Mouse (Mus musculus) heart, embryonic 10.5 days (tissue): ENCODE measurements around the gene Cobll1. TPM values are rescaled to one million over a fixed set of nuclear protein-coding genes. Genes with fewer than 3 reads are reported as not detected.

ENCODE experiments used
- DNase-seq: peaks from one replicate; pipeline ENCODE4 v3.0.0-alpha.2; 2017; ENCODE audit warnings: low spot score
- H3K27ac ChIP-seq: fragments of 300-500 bp; sonication (generic); 2 replicates; pipeline ENCODE4 v1.5.1; 2016; ENCODE audit warnings: mild to moderate bottlenecking
- H3K27me3 ChIP-seq: fragments of 300-500 bp; sonication (generic); 2 replicates; pipeline ENCODE4 v1.6.1; 2016; ENCODE audit warnings: mild to moderate bottlenecking; ENCODE audit not compliant: poor library complexity, insufficient read depth, severe bottlenecking
- H3K36me3 ChIP-seq: fragments of 300-500 bp; sonication (generic); 2 replicates; pipeline ENCODE4 v1.6.1; 2016; ENCODE audit warnings: mild to moderate bottlenecking, moderate library complexity
- H3K4me1 ChIP-seq: fragments of 300-500 bp; sonication (generic); 2 replicates; pipeline ENCODE4 v1.6.1; 2016; ENCODE audit warnings: mild to moderate bottlenecking
- H3K4me3 ChIP-seq: fragments of 300-500 bp; sonication (generic); 2 replicates; pipeline ENCODE4 v1.5.1; 2016; ENCODE audit warnings: mild to moderate bottlenecking, moderate library complexity
- H3K9me3 ChIP-seq: fragments of 300-500 bp; sonication (generic); 2 replicates; pipeline ENCODE4 v1.6.1; 2016; ENCODE audit warnings: mild to moderate bottlenecking, moderate library complexity
- WGBS: fragments of 180-500 bp; shearing (Covaris S2); methylation state at CpG from one replicate; pipeline ENCODE4 v1.1.7; 2016; 5-methylcytosine and 5-hydroxymethylcytosine counted together
- polyA plus RNA-seq: library from polyadenylated mRNA; unstranded; fragments of >200 nt; fragmentation: Nextera tagmentation; extraction: Ambion mirVana; gene quantifications from 2 replicates; pipeline ENCODE4 v1.2.1, GENCODE M21; 2016

Gene Cobll1
- polyA plus RNA-seq, 1 experiment from 2014 or later = 9.8 TPM

DNA sequence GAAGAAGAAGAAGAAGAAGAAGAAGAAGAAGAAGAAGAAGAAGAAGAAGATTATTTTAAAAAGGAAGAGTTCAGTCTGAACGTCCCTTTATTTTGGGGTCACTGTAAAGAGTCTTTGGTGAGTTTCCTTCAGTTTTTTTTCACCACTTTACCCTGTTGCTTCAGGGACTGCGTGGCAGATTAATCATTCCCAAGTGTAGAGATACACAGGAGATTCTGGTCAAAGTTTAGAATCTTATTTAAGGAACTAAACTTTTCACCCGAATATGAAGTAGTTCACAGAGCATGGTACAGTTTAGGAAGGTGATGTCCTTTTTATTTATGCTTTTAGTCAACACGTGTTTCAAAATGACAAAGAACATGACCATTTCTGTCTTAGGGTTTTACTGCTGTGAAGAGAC lies 21.2 kb upstream of the Cobll1 start:
- Histone ChIP-seq H3K4me3 (no peak overlapping the region), H3K27ac (no peak overlapping the region), H3K36me3 (no peaks in the 10 kb centered on the region), H3K4me1 (0 out of 2 replicates have a peak, but pooled peaks cover 4% of the 10 kb centered on the region), H3K27me3 (no peaks in the 10 kb centered on the region), H3K9me3 (no peaks in the 10 kb centered on the region)
- DNase-seq = no peak
- 84% methylated on average over 4 of the region's 4 CpGs for WGBS

DNA sequence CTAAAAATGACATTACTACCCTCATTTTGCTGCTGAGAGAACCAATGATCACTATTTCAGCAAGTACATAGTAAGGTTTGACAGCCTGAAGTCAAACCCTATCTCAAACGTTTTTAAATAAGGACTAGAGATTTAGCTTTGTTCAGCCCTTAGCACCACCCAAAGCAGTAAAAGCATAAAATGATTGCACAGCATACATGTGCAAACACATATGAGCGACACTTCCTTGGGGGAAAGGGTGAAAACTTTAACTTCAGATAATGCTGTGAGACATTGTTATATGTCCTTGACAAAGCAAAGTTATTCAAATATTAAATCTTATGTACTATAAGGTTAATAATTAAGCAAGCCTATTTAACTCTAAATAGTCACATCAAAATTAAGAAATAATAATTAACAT lies 18.2 kb upstream of the Cobll1 start:
- H3K36me3 ChIP-seq = no peaks in the 10 kb centered on the region
- no peak overlapping the region for H3K4me3 ChIP-seq
- no peaks in the 10 kb centered on the region for H3K4me1 ChIP-seq
- H3K9me3 ChIP-seq = no peaks in the 10 kb centered on the region
- DNase-seq = no peak
- 55% methylated on average over 2 of the region's 2 CpGs for WGBS
- H3K27me3 ChIP-seq = no peaks in the 10 kb centered on the region
- no peak overlapping the region for H3K27ac ChIP-seq

DNA sequence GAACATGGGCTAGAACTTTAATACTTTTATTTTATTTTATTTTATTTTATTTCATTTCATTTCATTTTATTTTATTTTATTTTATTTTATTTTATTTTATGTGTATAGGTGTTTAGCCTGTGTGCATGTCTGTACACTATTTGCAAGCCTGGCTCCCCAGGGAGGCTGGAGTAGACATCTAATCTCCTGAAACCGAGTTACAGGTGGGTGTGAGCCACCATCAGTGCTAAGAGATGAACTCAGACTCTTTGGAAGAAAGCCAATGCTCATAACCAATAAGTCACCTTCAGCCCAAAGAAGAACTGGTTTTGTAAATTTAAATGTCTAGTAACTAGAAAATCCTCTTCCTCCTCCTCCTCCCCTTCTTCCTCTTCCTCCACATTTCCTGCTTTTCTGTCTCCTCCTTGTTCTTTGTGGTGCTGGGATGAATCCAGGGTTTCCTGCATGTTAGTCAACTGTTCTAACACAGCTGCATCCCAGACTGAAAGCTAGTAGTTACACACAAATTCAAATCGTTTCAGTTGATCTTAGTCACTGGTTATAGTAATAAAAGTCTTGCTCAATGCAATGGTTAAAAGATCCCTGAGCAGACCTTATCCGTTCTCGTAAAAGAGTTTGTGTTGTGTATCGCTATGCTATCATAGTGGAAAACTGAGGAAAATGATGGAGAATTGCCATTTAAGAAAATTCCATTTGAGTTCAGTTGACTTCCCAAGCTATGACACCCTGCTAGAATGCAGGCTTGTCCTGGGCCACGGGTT lies 17.5 kb upstream of the Cobll1 start:
- no peak for DNase-seq

GRCm38 (mm10) chr2:65250589-65251104 lies 11.4 kb upstream of the Cobll1 start:
- WGBS = 14% methylated on average over 5 of the region's 5 CpGs
- peak; percentile 76 for DNase-seq
- Histone ChIP-seq H3K27ac (no peak overlapping the region), H3K36me3 (no peaks in the 10 kb centered on the region), H3K4me3 (no peak overlapping the region), H3K27me3 (no peaks in the 10 kb centered on the region), H3K4me1 (peaks cover 13% of the 10 kb centered on the region), H3K9me3 (no peaks in the 10 kb centered on the region)

More for the DNA sequence above, 17.5 kb upstream of the Cobll1 start:
- no peaks in the 10 kb centered on the region for H3K4me1 ChIP-seq
- H3K4me3 ChIP-seq = no peak overlapping the region
- H3K27ac ChIP-seq = no peak overlapping the region
- 74% methylated on average over 6 of the region's 6 CpGs for WGBS
- H3K27me3 ChIP-seq = no peaks in the 10 kb centered on the region
- H3K36me3 ChIP-seq = no peaks in the 10 kb centered on the region
- no peaks in the 10 kb centered on the region for H3K9me3 ChIP-seq

DNA sequence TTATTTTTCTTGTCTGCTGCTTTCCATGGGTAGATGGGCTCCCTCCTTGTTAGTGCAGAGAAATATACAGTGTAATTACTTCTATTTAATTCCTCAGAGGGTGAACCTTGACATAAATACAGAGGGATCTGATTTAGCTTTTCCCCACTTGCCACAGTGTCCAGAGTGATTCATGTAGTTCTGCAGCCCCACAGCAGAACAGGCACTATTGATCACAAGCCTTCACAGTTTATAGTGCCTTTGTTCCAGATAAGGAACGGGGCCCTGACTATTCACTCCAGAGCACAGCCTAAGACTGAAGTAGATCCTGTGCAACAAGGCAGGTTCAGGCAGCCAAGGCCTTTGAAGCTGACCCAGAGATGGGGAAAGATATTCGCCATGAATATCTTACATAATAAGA lies 10.4 kb upstream of the Cobll1 start:
- WGBS = 30% methylated on average over 2 of the region's 2 CpGs
- peaks cover 13% of the 10 kb centered on the region for H3K4me1 ChIP-seq
- H3K27ac ChIP-seq = 0 out of 2 replicates have a peak overlapping the region, but pooled peaks have one; percentile 22
- no peaks in the 10 kb centered on the region for H3K36me3 ChIP-seq
- no peak for DNase-seq
- H3K27me3 ChIP-seq = no peaks in the 10 kb centered on the region
- no peaks in the 10 kb centered on the region for H3K9me3 ChIP-seq
- no peak overlapping the region for H3K4me3 ChIP-seq

DNA sequence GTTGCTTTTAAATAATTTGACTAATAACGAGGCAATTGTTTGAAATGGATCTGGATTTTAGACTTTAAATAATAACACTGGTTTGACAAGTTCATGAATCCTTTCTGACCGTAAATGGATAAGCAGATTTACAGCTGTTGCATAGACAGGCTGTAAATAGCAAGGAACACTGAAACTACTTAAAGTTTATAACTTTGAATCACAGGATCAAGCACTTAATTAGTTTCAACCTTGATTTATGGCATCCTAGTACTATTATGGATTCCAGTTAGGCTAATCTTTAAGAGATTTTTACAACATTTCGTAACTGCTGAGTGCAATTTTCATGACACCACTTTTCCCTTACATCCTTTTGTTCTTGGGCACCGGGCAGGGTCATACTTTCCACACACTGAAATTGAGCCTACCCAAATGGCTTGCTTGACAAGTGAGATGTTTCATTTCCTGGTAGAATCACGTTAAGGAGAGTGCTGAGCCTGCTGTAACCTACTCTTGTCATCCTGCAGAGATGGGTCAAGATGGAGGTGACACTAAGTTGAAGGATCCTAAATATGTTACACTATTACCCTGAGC lies 1.1 kb upstream of the Cobll1 start:
- H3K4me1 ChIP-seq = peaks cover 20% of the 10 kb centered on the region; the same call in 1 of the 2 replicates
- H3K36me3 ChIP-seq = no peaks in the 10 kb centered on the region
- DNase-seq = no peak
- H3K27ac ChIP-seq = no peak overlapping the region
- H3K27me3 ChIP-seq = no peaks in the 10 kb centered on the region
- WGBS = 65% methylated on average over 5 of the region's 5 CpGs
- H3K9me3 ChIP-seq = no peaks in the 10 kb centered on the region
- H3K4me3 ChIP-seq = no peak overlapping the region

DNA sequence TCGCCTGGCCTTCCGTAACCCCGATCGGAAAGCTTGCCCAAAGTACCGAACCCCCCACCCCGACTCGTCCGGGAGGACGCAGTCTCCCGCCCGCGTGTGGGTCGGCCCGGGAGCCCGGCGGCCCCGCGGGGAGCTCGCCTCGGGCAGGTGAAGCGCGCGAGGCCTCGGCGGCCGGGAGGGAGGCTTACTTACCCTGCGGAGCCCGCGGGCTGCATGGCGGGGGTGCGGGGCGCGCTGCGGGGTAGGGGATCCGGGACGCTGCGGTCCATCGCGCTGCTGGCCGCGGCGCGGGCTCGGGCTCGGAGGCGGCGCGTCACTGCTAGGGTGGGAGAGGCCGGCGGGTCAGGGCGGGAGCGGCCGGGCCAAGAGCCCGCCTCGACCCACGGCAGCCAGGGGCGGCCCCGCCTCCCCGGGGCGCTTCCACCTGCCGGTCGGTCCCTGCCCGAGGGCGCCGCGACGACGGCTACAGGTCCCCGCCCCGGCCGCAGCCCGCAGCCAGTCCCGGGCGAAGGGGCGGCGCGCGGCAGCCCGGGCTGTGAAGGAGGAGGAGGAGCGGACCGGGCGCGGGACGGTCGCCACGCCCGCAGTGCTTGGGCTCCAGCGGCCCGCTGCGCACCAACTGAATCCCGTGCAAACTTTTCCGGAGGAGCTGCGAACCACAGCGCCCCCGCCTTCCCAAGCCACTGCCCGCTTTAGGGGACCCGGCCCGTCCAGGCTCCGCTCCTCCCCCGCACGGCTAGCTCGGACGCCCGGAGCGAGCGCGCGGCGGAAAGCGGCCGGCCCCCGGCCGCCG lies 836 bp downstream of the Cobll1 start:
- H3K27ac ChIP-seq = peak overlapping the region; percentile 96
- peaks cover 20% of the 10 kb centered on the region; the same call in 1 of the 2 replicates for H3K4me1 ChIP-seq
- WGBS = under 1% methylated on average over 87 of the region's 114 CpGs
- H3K9me3 ChIP-seq = no peaks in the 10 kb centered on the region
- H3K27me3 ChIP-seq = no peaks in the 10 kb centered on the region
- H3K4me3 ChIP-seq = peak overlapping the region; percentile 81
- peak; percentile 89 for DNase-seq
- H3K36me3 ChIP-seq = no peaks in the 10 kb centered on the region

GRCm38 (mm10) chr2:65237610-65238170 lies 1.5 kb downstream of the Cobll1 start:
- Histone ChIP-seq H3K27ac (peak overlapping the region; percentile 96), H3K36me3 (no peaks in the 10 kb centered on the region), H3K4me3 (peak overlapping the region; percentile 81), H3K27me3 (no peaks in the 10 kb centered on the region), H3K4me1 (peaks cover 20% of the 10 kb centered on the region; the same call in 1 of the 2 replicates), H3K9me3 (no peaks in the 10 kb centered on the region)
- peak; percentile 80 for DNase-seq
- WGBS = under 1% methylated on average over 22 of the region's 22 CpGs

DNA sequence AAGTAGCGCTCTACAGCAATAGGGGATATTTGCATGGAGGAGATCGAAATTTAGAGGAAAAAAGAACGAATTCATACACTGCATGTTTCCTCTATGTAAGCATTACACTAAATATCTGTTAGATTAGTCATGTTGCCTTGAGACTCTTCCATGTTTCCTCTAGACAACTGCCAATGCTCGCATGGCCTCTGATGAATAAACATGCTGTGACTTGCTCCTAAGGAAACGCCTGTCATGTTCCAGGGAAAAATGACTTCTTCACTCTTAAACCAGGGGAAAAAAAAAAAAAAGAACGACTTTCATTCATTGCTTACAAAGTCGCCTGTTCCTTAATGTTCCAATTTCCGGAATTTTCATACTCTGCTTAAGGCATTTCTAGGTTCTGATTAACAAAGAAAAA lies 2.1 kb downstream of the Cobll1 start:
- no peak overlapping the region for H3K27ac ChIP-seq
- H3K36me3 ChIP-seq = no peaks in the 10 kb centered on the region
- peaks cover 20% of the 10 kb centered on the region; the same call in 1 of the 2 replicates for H3K4me1 ChIP-seq
- peak overlapping the region; percentile 81 for H3K4me3 ChIP-seq
- H3K9me3 ChIP-seq = no peaks in the 10 kb centered on the region
- H3K27me3 ChIP-seq = no peaks in the 10 kb centered on the region
- WGBS = 56% methylated on average over 8 of the region's 8 CpGs
- no peak for DNase-seq

- peaks cover 20% of the 10 kb centered on the region; the same call in 1 of the 2 replicates for H3K4me1 ChIP-seq
Measured at GRCm38 (mm10) chr2:65236644-65237043, 2.6 kb downstream of the Cobll1 start.

DNA sequence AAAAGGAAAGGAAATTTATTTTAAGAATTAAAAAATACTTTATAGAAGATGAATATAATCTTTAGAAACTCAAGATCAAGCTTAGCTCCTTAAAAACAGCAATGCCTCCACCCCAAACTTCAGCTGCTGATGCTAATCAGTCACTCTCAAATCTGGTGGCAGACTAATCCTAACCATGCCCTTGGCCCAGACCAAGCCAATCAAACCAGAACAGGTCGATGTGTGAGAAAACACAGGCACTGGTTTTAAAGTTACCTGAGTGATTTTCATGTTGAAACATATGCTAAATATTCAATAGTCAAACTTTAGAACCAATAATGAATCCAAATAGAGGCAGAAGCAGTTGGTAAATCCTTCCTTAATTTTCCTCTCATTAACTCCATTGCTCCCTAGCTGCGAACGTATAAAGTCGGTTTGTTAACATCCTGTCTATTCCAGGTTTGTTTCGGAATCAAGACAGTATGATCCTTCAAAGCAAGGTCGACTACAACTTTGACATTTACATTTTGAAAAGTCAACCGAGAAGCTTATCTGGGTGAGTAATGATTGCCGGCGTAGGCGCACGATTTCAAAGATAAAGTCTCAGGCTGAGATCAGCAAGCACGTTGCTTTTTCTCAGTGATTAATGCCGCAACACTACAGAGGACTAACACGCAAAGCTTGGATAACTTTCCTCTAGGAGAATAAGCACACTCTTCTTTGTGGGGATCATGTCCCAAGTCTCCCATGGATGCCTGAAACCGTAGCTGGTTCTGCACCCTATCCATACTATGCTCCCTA lies 6.3 kb downstream of the Cobll1 start:
- DNase-seq = no peak
- H3K27ac ChIP-seq = no peak overlapping the region
- 71% methylated on average over 15 of the region's 15 CpGs for WGBS
- no peaks in the 10 kb centered on the region for H3K9me3 ChIP-seq
- no peaks in the 10 kb centered on the region for H3K27me3 ChIP-seq
- H3K4me3 ChIP-seq = no peak overlapping the region
- no peaks in the 10 kb centered on the region for H3K36me3 ChIP-seq
- peaks cover 20% of the 10 kb centered on the region for H3K4me1 ChIP-seq

More at GRCm38 (mm10) chr2:65236644-65237043, 2.6 kb downstream of the Cobll1 start:
- no peak for DNase-seq
- 0 out of 2 replicates have a peak overlapping the region, but pooled peaks have one; percentile 1 for H3K4me3 ChIP-seq
- 81% methylated on average over 8 of the region's 8 CpGs for WGBS
- H3K27ac ChIP-seq = no peak overlapping the region
- no peaks in the 10 kb centered on the region for H3K9me3 ChIP-seq
- no peaks in the 10 kb centered on the region for H3K36me3 ChIP-seq
- H3K27me3 ChIP-seq = no peaks in the 10 kb centered on the region

DNA sequence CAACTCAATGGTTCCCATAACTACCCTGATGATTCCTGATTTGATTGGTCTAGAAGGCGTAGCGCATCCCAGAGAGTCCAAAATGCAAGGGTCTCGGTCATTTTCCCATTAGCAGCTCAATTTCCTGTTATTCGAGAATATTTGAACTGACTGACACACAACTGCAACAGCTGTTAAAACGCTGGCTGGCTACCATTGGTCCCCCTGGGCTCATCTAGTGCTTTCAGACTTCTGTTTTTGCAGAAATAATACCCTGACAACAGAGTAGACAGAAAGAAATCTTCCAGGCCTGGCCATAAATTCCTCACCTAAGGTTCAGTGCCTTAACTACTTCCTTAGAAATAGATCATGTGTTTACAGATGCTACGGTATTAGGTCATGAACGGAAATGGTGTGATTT lies 10.8 kb downstream of the Cobll1 start:
- Histone ChIP-seq H3K36me3 (no peaks in the 10 kb centered on the region), H3K4me3 (no peak overlapping the region), H3K27ac (no peak overlapping the region), H3K9me3 (no peaks in the 10 kb centered on the region), H3K4me1 (peaks cover 22% of the 10 kb centered on the region), H3K27me3 (no peaks in the 10 kb centered on the region)
- 86% methylated on average over 7 of the region's 7 CpGs for WGBS
- DNase-seq = no peak
